Mouse (Mus musculus) urinary bladder, postnatal 4 days (tissue): ENCODE results near the gene Crabp2.

ENCODE experiments used
- DNase-seq, 2 experiments: peaks; one replicate each; pipeline ENCODE4 v3.0.0; 2021 to 2022; ENCODE audit warnings: low spot score in 2 of 2

Gene Crabp2

DNA sequence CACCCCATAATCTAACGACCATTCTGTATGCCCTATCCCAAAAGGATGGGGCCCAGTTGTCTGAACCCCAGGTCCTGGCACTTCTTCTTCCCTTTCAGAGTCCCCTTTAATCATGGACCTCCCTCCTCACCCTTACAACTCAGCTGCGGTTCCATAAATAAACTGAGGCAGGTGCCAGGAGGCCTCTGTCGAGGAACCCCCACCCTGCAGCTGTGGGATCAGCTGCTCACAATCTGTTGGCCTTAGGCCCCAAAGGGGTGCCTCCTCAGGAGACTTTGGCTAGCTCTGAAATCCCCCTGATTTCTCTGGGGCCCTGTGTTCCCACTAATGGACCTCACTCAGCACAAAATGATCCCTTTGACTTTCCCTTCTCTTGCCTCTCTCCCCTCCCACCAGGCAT, 35.6 kb downstream of the Crabp2 start:
- DNase-seq = no peak

DNA sequence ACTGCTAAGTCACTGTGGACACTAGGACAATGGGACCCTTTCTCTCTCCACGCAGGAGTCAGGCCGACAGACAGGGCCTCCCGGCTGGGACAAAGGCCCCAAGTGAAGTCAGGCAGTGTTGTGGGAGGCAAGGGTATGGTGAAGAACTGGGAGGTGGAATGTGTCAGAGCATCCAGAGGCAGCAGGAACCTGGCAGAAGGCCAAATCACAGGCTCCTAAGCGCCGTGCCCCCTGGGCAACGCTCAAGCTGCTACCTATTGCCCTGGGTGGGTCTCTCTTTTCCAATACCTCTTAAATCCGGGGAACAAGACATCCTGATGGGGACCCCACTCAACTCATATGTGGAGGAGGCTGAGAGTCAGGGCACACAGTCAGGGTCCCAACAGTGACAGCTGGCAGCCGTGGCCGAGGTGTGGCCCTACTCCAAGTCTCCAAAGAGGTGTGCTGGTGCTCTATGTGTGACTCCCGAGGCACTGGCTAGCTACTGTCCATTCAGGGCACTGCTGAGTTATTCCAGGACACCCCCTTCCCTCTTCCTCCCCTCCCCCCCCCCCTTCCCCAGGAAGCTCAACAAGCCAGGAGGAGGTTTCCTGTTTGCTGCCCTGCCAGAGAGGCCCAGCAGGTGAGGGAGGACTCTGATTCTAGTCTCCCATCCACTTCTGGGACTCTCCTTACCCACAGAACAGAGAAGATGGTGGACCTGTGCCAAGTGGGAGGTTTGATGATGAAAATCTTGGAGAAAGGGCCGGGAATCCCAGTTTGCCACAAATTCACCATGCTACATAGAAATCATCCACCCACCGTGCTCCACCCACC, 37.2 kb downstream of the Crabp2 start:
- no peak for DNase-seq

DNA sequence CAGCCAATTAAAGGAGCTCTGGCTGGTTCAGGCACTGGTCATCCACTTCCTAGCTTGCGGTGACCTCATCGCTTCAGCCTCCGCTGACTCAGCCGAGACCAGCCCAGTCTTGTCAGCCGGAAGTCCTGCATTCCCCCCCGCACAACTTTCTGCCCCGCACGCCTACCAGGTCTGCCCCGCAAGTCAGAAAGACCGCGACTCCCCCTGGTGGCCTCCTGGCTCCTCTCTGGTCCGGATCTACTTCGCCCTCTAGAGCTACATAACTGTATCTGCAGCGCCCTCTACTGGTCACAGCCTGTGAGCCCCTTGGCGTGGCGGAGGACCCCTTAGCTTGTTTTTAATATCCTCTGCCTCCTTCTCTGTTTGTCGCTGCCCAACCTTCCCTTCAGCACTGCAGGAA, 38.4 kb downstream of the Crabp2 start:
- DNase-seq = peak; percentile 92 to 99

DNA sequence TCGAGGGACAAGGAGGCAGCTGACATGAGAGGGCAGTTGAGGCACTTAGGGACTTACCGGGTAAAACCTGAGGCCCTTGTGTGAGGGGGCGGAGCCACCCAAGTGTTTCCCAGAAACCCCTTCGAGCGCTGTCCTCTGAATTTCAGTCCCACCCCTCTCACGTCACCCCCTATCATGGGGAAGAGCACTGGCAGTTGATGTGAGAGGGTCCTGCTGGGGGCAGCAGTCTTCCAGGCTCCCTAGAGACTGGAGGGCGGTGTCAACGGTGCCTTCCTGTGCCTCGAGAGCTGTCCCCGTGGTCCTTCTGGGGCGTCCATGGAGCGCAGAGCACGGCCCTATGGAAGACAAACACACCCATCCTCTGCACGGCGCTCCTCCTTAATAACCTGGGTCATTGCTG, 39.2 kb downstream of the Crabp2 start:
- DNase-seq = no peak

DNA sequence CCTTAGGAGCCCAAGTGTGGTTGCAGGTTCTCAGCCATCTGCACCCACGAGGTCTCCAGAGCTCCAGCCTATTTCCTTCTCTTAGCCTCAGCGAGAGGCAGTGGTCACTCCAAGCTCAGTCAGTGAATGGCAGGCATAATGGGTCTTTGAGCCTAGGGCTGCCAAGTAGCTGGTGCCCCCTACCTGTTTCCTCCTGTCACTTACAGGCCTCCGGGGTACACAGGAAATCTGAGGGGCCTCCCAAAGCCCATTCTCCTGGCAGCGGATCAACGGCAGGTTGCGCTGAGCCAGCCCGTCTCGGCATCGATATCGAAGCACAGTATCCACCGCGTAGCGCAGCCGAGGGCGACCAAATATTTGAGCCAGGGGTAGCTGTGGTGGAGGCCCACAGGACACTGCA, 39.6 kb downstream of the Crabp2 start:
- no peak for DNase-seq

DNA sequence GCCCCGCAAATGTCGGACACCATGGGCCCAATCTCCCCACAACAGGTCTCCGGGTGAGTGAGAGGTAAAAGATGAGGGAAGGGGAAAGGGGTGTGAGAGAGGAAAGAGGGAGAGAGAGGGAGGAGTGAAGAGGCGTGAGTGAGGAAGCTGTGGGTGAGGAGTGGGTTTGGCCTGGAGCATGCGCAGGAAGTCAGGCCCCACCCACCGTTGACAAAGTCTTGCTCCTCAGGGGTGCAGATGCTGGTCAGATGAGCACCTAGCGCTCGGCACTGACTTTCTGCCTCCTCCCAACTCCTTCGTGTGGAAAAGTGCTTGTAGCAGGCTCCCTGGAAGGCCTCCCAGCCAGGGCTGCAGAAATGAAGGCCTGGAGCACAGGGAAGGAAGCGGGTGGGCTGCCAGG, 41.5 kb downstream of the Crabp2 start:
- DNase-seq = no peak

DNA sequence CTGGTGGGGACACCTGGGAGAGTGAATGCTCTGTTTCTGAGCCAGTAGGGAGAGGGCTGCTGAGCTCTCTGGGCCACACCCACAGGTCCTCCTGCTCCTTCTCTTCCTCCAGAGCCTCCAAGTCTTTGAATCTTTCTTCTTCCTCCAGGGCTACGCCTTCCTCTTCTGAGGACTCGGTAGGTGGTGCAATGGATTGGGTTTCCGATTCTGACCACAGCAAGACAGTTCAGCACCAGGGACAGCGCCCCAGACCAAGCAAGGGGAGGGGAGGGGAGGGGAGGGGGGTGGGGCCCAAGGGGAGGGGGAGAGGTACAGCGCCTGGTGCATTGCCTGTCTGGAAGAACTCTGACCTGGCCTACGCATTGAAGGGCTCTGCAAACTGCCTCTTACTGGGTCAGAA, 45.0 kb downstream of the Crabp2 start:
- no peak for DNase-seq

DNA sequence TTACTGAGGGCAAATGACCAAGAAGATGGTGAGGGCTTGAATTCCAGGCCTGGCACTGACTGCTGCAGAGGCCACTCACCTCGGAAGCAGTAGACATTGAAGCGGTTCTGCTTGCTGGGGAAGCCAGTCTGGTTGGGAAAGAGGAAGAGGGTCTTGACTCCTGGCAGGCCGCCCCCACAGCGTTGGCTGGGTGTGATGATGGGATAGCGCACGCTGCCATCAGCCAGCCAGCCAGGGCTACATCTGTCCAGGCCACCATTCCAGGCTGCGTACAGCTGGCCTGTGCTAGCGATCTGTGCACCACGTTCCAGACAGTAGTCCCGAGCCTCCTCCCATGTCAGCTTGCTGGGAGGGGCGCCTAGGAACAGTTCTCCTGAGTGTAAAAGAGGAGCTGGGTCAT, 46.9 kb downstream of the Crabp2 start:
- no peak for DNase-seq

DNA sequence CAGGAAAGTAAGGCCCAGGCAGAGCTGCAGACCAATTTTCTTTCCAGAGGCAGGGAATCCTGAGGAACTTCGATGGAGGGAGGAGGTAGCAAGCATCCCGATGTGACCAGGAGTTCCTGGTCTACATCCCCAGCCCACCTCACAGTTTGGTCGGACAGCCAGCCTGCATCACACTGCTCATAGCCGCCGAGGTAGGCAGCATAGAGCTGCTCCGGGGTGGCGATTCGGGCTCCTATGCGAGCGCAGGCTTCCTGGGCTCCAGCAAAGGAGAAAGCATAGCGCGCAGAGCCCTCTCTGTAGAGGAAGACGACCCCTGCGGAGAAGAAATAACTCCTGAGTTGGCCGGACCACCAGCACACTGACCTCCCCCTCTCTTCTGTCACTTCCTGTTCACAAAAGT, 47.9 kb downstream of the Crabp2 start:
- DNase-seq = no peak

DNA sequence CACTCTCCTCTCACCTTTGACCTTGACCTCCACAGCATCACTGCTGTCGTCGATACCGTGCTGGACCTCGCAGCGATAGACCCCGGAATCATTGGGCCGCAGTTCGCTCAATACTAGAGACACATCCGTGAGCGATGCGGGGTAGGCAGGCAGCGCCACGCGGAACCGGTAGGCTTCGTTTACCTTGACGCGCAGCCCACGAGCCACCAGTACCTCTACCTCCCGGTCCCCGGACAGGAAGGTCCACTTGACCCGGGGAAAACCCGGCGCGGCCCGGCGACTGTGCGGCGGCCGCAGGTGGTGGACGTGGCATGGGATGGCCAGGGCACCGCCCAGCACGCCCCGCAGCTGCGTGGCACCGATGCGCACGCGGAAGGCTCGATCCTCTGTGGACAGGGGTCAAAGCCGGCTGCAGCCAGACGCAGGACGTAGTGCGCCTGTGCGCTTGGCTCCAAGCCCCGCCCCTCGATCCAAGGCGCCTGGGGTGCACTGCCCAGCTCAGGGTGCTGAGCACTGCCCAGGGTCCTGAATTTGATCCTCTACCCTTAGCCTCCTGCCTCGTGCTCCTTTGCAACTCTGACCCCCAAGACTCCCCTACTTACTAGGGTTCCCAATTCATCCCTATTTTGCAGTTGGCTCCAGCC, 48.6 kb downstream of the Crabp2 start:
- no peak for DNase-seq

DNA sequence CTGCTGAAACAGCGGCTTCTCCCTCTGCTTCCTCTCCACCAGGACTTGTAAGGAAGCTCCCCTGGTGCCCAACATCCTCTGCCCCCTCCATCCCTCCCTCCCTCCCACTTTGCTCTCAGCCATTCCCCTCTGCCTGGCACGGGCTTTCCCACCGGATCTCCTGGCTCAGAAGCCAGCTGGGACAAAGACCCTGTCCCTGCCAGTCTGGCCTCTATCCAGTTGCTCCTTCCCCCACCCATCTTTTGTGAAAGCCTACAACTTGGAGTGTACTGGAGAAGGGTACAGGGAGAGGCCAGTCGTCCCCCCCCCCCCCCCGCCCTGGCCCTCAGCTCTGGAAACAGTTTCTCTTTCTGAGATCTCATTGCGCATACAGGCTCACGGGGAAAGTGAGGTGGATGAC, 50.3 kb downstream of the Crabp2 start:
- DNase-seq = no peak

DNA sequence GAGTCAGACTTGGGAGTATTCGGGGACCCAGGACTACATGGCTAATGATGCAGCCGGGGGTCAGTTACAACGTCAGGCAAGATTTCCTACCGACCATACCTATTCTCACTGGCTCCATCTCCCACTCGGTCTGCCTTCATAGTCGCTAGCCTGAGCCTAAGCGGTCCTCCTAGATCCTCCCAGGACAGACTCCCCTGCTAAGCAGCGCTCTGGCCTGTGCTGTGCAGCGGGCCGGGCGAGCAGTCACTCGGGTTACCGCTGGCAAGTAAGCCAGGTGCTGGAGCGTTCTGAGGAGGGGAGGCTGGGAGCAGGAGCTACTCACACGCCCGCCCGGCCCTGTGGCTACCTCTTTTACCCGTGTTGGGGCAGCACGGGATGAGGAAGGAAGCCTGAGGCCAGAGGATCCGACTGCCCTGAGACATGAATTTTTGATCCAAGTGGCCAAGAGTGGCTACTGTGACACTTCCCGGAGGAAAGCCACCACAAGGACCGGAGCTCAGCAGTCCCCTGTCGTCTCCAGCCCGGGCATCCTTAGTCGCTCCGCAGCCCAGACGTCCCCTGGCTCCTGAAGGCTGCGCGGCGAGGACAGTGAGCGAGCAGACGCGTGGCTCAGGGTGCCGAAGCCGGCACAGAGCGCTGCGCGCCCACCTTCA, 50.9 kb downstream of the Crabp2 start:
- DNase-seq = no peak

DNA sequence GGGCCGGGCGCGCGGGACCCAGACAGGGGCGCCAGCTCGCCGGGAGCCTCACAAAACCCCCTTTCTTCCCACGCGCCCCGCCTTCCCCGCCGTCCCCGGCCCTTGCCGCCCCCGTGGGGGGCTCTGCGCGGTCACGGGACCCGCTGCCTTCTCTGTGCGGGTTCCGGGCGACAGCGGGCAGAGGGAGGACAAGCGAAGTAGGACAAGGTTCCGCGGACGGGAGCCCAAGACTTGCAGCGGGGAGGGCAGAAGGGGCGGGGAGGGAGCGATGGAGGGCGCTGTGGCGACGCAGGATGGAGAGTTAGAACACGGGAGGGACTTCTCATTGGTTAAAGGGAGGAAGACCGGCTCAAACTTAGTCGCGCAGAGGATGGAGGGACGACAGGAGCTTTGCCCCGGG, 51.7 kb downstream of the Crabp2 start, which contains the start of gene Bcan:
TSS of gene Bcan (minus strand) at position 50 of the 400 bp plus-strand sequence.
- no peak for DNase-seq

DNA sequence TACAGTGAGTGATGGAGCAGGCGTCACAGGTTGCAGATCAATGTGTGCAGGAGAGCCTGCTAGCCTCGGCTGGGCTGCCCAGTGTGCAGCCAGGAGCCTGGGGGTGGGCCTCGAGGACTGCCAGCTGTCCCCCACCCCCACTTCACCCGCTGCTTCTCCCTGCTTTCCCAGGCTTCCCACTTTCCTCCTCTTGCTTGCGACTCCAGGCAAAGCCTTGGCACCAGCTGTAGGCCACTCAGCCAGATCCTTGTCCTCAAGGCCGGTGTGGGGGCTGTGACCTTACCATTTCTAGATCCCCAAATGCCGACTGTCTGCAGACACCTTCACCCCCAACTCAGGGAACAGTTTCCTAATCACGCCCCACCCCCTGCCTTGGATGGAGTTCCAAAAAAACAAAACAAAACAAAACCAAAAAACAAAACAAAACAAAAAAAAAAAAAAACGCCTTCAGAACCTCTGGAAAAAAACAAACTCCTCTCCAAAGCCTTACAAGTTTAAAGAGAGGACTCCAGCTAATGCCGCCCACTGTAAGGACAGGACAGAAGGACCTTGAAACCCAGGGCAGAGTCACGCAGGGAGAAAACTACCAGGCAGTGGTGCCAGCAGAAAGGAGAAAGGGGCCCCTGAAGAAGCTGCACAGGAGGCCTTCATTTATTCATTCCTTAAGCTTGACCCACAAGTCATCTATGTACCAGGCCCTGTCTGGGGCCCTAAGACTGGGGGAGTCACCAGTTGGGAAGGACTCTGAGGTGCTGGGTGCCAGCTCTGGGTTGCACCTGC, 52.5 kb downstream of the Crabp2 start:
- no peak for DNase-seq

DNA sequence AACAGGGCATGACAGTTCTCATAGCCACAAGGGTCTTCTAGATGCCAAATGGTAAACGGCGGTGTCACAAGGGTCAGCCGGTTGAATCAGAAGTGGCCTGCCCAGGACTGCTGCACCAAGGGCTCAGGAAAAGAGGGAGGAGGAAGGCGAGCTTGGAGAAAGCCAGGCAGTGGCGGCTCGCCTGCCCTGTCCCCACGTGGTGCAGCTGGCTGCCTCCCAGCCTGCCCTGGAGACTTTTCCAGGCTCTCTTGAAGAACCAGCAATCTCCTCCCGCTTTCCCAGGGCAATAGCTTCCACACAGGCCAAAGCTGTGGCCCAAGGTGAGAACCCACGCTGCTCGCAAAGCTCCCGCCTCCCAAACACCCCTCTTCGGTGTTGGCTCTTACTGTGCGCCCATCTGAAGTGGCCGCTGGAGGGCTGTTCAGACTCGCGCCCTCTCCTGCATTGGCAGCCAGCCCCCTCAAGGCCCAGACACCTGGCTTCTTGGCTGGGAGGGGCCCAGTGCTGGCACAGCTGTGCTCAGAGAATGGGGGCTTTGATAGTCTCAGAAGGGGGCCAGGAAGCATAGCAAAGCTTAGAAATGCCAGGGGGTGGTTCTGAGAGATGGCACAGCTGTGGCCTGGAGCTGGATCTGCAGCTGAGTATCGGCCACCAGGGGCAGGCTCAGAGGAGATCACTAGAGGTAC, 54.0 kb downstream of the Crabp2 start:
- DNase-seq = no peak
